Mouse (Mus musculus) ovary, postnatal 36 days (tissue): ENCODE data around the gene Ssna1.

Experiments
- DNase-seq: peaks from one replicate; pipeline ENCODE4 v3.0.0; 2022; ENCODE audit warnings: low spot score, mixed read lengths

Ssna1 gene

DNA sequence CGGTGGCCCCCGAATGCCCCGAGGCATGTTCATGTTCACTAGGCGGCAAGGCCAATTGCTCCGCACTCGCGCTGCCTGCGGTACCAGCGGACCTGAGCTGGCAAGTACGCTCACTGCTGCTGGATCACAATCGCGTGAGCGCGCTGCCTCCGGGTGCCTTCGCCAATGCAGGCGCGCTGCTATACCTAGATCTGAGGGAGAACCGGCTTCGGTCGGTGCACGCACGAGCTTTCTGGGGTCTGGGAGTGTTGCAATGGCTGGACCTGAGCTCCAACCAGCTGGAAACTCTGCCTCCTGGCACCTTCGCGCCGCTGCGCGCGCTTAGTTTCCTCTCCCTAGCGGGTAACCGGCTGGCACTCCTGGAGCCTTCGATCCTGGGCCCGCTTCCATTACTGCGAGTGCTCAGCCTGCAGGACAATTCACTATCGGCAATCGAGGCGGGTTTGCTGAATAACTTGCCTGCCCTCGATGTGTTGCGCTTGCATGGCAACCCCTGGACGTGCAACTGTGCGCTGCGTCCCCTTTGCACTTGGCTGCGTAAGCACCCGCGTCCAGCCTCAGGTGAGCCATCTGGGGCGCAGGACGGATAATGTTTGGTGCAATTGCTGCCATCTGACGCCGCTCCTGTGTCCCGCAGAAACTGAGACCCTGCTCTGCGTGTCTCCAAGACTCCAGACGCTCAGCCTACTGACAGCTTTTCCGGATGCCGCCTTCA is 18.0 kb upstream of the Ssna1 start:
- no peak for DNase-seq

GRCm38 (mm10) chr2:25289651-25290050 is 17.4 kb upstream of the Ssna1 start, which contains the start of gene Lrrc26:
Lrrc26 (plus strand) TSS chr2:25289915.
- DNase-seq = peak; percentile 53

- DNase-seq = no peak
Measured at GRCm38 (mm10) chr2:25288734-25289345, 16.6 kb upstream of the Ssna1 start.

- no peak for DNase-seq
Measured at GRCm38 (mm10) chr2:25287927-25288649, 15.8 kb upstream of the Ssna1 start, which contains the start of gene Tmem210. Tmem210 (plus strand) TSS chr2:25288145.

- peak; percentile 29 for DNase-seq
Measured at GRCm38 (mm10) chr2:25286837-25287636, 14.8 kb upstream of the Ssna1 start.

GRCm38 (mm10) chr2:25286314-25286713 is 14.1 kb upstream of the Ssna1 start:
- peak; percentile 5 for DNase-seq

GRCm38 (mm10) chr2:25285551-25285950 is 13.3 kb upstream of the Ssna1 start:
- DNase-seq = no peak

DNA sequence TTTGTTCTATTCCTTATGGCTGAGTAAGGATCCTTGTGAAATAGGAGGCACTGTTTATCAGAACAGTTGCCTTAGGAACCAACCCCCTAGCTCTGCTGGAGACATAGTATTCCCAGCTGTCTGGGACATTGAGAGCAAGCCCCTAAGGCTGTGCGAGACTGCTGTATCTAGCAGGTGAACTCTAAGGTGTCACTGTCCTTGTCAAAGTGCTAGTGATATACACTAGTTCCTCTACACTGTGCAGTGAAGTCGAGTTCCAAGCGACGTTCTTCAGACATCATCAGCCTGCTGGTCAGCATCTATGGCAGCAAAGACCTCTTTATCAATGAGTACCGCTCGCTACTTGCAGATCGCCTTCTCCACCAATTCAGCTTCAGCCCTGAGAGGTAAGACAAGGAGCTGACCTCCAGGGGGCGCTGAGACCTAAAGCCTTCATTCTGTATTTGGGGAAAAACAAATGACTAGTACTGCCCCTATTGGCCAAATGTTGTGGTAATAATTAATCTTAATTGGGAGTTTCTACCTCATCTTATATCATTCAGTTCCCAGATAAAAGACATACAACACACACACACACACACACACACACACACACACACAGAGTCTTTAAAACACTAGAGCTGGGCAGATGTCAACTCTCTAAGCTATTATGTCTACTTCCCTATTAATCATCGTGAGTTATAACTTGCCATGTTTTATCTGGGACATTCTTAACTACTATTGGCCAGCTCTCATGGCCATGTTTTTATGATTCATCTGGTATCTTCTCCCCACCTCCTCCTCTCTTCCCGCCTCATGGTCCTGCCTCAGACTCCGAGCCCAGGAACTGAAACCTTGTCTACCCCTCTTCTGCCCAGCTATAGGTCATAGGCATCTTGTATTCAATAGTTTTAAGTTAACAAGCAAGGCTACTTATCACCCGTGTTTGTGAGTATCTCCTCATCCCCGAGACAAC is 7.0 kb upstream of the Ssna1 start:
- peak; percentile 75 for DNase-seq

DNA sequence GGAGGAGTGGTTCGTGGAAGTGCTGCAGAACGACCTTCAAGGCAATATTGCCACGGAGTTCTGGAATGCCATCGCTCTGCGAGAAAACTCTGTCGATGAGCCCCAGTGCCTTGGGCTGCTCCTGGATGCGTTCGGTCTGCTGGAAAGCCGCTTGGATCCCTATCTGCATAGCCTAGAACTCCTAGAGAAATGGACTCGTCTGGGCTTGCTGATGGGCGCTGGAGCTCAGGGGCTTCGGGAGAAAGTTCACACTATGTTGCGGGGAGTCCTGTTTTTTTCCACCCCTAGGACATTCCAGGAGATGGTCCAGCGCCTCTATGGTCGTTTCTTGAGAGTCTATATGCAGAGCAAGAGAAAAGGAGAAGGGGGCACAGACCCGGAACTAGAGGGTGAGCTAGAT is 772 bp upstream of the Ssna1 start:
- DNase-seq = peak; percentile 3

GRCm38 (mm10) chr2:25272515-25272914 is 277 bp upstream of the Ssna1 start:
- no peak for DNase-seq

- DNase-seq = no peak
Measured at GRCm38 (mm10) chr2:25267746-25268309, 4.4 kb downstream of the Ssna1 start.

DNA sequence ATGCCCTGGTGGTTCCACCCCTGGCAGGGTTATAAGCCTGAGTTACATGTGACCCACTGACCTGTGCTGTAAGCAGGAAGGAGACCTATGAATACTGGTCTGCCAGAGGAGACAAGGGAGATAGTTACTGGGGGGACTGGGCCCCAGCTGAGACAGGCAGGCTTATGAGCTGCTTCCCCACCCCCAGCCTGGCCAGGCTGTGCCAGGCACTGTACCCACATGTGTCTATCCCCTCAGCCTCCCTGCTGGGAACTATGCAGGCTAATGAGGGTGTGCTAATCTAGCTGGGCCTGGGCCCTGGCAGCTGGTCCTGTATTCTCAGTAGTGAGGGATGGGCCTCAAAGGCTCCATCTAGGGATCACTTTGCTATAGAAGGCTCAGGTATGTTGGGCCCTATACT is 5.0 kb downstream of the Ssna1 start:
- no peak for DNase-seq

DNA sequence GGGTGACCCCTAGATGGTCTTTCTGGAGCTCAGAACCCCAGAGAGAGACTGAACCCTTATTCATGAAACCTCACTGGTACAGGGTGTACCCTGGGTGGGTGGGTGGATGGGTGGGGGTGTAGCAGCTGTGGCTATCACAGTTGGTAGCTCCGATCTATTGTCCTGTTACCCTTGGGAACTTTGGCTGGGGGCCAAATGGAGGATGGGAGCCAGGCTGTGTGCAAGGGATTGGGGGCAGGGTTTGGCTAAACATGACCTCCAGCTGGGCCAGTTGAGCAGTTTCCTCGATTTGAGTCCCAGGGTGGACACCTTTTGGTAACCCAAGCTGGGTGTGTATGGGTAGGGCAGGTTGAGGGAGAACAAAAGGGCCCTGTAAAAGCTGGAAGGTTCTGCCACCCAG is 5.5 kb downstream of the Ssna1 start:
- peak; percentile 56 for DNase-seq

- no peak for DNase-seq
Measured at GRCm38 (mm10) chr2:25265897-25266656, 6.2 kb downstream of the Ssna1 start.

GRCm38 (mm10) chr2:25264851-25265250 is 7.4 kb downstream of the Ssna1 start:
- DNase-seq = no peak

- no peak for DNase-seq
Measured at GRCm38 (mm10) chr2:25264286-25264660, 8.0 kb downstream of the Ssna1 start.

DNA sequence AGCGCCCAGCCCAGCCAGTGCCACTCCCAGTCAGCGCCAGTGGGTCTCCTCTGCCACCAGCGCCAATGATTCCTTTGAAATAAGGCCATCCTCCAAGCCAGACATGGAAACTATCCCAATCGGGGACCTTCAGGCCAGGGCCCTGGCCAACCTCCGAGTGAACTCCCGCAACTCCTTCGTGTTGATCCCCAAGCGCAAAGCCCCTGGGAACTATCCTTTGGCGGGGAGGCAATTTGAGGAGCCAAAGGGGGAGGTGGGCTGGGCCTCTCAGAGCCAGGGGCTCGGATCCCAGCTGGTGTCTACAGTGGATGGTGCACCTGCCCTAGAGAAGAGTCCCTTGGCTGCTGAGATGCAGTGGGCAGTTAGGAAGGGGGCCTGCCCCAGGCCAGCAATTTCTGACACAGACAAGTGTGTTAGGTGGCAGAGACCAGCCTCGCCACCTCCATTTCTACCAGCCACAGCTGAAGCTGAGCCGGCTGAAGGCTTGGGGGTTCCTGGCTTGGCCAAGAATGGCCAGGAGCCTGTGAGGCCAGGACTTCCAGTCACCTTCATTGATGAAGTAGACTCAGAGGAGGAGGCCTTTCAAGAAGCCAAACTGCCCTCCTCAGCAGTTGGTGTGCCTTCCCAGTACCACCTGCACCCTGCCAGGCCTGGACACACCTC is 8.5 kb downstream of the Ssna1 start:
- no peak for DNase-seq

DNA sequence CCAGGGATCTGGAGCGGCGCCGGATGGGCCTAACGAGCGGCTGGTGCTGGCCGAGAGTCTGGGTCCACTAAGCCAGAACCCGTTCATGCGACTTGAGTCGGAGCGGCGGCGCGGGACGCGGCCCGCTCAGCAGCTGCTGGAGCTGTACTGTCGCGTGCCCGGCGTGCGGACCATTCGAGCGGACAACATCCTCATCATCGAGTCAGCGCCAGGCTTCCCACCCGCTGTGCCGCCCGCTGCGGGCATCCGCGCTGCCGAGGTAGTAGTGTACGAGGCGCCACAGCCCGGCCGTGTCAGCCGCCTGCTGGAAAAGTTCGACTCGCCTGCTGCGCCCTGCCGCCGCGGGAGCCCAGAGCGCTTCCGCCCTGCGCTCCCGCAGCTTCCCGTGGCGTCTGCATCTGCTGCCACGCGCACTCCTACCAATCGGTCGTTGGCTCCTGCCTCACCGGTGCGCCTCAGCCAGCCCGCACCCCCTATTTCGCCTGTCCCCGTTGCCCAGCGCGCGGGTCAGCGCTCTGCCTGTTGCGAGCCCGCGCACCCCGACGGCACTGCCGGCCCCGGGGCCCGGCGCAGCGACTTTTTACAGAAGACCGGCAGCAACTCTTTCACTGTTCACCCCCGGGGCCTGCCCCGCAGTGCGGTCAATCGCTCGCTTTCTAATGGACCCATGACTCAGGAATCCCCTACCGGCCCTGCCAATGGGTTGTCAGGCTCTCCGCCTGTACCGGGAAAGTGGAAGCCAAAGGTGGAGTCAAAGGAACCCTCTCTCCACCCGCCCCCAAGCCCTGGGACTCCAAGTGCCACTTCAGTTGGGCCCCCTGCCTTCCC is 9.2 kb downstream of the Ssna1 start:
- DNase-seq = no peak
